Mouse (Mus musculus) heart, embryonic 11.5 days (tissue): Measurements from ENCODE around the gene Nsd1. TPM values are rescaled to one million over a fixed set of nuclear protein-coding genes. Genes with fewer than 3 reads are reported as not detected.

Experiments used
- ATAC-seq: fragments of 200-750 bp; cut with Nextera tagmentation; replicated peaks from 2 replicates; pipeline ENCODE4 v1.8.0; 2017; ENCODE audit warnings: moderate library complexity; ENCODE audit not compliant: insufficient number of reproducible peaks, low FRiP score, low TSS enrichment
- H3K27ac ChIP-seq: fragments of 300-500 bp; sonication (generic); 2 replicates; pipeline ENCODE4 v1.5.1; 2014; ENCODE audit warnings: mild to moderate bottlenecking, low read depth, low read length
- H3K27me3 ChIP-seq: fragments of 300-500 bp; sonication (generic); 2 replicates; pipeline ENCODE4 v1.6.1; 2014; ENCODE audit warnings: mild to moderate bottlenecking, low read length, mixed read lengths; ENCODE audit not compliant: control insufficient read depth, insufficient read depth
- H3K36me3 ChIP-seq: fragments of 300-500 bp; sonication (generic); 2 replicates; pipeline ENCODE4 v1.6.1; 2014; ENCODE audit warnings: mild to moderate bottlenecking, low read length, moderate library complexity, mixed read lengths; ENCODE audit not compliant: control insufficient read depth, insufficient read depth
- H3K4me1 ChIP-seq: fragments of 300-500 bp; sonication (generic); 2 replicates; pipeline ENCODE4 v1.6.1; 2014; ENCODE audit warnings: low read length; ENCODE audit not compliant: control insufficient read depth, insufficient read depth
- H3K4me2 ChIP-seq: fragments of 300-500 bp; sonication (generic); 2 replicates; pipeline ENCODE4 v1.6.1; 2014; ENCODE audit warnings: mild to moderate bottlenecking, moderate library complexity
- H3K4me3 ChIP-seq: fragments of 300-500 bp; sonication (generic); 2 replicates; pipeline ENCODE4 v1.5.1; 2014; ENCODE audit warnings: low read depth, low read length
- H3K9ac ChIP-seq: fragments of 300-500 bp; sonication (generic); 2 replicates; pipeline ENCODE4 v1.6.1; 2014; ENCODE audit warnings: mild to moderate bottlenecking, low read depth, low read length, moderate library complexity
- H3K9me3 ChIP-seq: fragments of 300-500 bp; sonication (generic); replicated peaks from 2 replicates; pipeline ENCODE4 v1.6.1; 2016; ENCODE audit warnings: low read length; ENCODE audit not compliant: control insufficient read depth
- WGBS: fragments of 180-500 bp; shearing (Covaris S2); extraction: QIAGEN DNeasy Blood & Tissue Kit; methylation state at CpG from one replicate; pipeline ENCODE4 v1.1.7; 2014; ENCODE audit not compliant: insufficient replicate concordance; 5-methylcytosine and 5-hydroxymethylcytosine counted together
- polyA plus RNA-seq: library from polyadenylated mRNA; unstranded; fragments of >200 nt; fragmentation: Nextera tagmentation; extraction: Ambion mirVana; gene quantifications from 2 replicates; pipeline ENCODE4 v1.2.1, GENCODE M21; 2014

The Nsd1 gene
- polyA plus RNA-seq, 1 experiment from 2014 or later, result 72.1 TPM

DNA sequence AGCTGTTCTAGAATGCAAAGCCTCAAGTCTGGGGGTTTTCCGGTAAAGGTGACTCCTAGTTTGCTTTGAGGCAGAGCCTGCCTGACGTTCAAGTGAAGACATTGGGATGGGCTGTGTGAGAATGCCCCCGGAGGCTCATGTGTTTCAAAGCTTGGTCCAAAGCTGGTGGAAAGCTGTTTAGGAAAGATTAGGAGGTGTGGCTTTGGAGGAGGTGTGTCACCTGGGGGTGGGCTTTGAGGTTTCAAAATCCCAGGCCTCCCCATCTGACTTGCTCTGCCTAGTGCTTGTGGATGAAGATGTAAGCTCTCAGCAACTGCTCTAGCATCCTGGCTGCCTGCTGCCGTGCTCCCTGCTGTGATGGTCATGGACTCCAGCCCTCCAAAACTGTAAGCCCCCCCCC is 126.1 kb downstream of the Nsd1 start:
- peaks cover 1% of the 10 kb centered on the region; the same call in 1 of the 2 replicates for H3K4me1 ChIP-seq
- 70% methylated on average over 4 of the region's 4 CpGs for WGBS
- no peaks in the 10 kb centered on the region for H3K9me3 ChIP-seq
- no peak overlapping the region for H3K9ac ChIP-seq
- no peak overlapping the region for H3K4me3 ChIP-seq
- H3K27ac ChIP-seq, result no peak overlapping the region
- H3K27me3 ChIP-seq, result no peaks in the 10 kb centered on the region
- no peak overlapping the region for H3K4me2 ChIP-seq
- no peak for ATAC-seq
- H3K36me3 ChIP-seq, result no peaks in the 10 kb centered on the region

DNA sequence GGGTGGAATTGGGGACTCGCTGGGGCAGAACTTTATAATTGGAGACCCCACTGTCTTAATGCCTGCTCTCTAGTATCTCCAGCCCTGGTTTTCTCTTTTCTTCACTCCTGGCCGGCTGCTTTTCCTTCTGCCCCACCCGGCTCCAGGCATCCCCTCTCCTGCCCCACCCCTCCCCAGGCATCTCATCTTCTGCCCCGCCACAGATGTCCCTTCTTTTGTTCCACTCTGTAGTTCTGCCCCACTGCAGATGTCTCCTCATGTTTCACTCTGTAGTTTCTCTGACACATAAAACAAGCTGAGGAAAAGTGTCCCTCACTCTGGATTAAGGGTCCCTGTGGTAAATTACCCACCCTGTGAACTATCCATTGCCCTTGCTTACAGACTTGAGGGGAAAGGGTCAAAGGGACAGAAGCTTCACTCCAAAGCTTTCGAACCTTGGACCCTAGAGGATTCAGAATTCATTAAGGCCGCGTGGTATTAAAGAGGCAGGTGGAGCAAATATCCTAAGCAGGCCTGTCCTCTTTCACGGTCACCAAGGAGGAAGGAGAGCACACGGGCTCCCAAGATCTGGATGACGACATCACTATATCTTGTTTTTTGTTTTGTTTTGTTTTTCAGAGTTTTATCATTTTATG is 127.9 kb downstream of the Nsd1 start:
- no peaks in the 10 kb centered on the region for H3K4me1 ChIP-seq
- no peak overlapping the region for H3K27ac ChIP-seq
- H3K9ac ChIP-seq, result no peak overlapping the region
- no peak overlapping the region for H3K4me3 ChIP-seq
- H3K4me2 ChIP-seq, result no peak overlapping the region
- H3K27me3 ChIP-seq, result no peaks in the 10 kb centered on the region
- 77% methylated on average over 10 of the region's 10 CpGs for WGBS
- ATAC-seq, result no peak
- no peaks in the 10 kb centered on the region for H3K9me3 ChIP-seq
- no peaks in the 10 kb centered on the region for H3K36me3 ChIP-seq

DNA sequence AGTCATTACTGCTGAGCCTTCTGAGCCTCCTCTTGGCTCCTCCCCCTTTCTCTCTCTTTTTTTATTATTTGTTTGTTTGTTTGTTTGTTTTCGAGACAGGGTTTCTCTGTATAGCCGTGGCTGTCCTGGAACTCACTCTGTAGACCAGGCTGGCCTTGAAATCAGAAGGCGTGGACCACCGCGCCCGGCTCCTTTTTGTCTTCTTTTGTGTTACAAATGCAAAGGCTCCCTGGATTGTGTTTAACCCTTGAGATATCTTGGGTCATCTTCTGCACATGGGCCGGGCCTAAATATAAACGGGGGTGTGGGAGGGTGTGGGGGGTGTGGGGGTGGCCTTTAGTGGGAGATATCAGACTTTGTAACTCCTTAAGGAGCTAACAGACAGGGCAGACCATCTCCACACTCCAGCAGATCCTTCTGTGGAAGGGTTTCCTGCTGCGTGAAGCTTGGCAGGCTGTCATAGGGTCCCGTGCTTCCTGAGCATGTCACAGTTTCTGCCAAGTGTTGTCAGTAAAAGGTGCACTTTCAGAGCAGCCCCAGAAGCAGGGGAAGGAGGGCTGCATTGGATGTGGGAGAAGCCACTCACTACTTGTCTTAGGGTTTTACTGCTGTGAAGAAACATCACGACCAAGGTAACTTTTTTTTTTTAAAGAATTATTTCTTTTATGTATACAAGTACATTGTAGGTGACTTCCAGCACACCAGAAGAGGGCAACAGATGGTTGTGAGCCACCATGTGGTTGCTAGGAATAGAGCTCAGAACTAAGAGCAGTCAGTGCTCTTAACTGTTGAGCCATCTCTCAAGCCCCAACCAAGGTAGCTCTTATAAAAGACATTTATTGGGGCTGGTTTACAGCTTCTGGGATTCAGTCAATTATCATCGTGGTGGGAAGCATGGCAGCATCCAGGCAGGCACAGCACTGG is 128.8 kb downstream of the Nsd1 start:
- Histone ChIP-seq H3K27ac (no peak overlapping the region), H3K4me2 (no peak overlapping the region), H3K9me3 (no peaks in the 10 kb centered on the region), H3K4me1 (no peaks in the 10 kb centered on the region), H3K36me3 (no peaks in the 10 kb centered on the region), H3K27me3 (no peaks in the 10 kb centered on the region), H3K9ac (no peak overlapping the region), H3K4me3 (no peak overlapping the region)
- no peak for ATAC-seq
- 63% methylated on average over 12 of the region's 12 CpGs for WGBS

DNA sequence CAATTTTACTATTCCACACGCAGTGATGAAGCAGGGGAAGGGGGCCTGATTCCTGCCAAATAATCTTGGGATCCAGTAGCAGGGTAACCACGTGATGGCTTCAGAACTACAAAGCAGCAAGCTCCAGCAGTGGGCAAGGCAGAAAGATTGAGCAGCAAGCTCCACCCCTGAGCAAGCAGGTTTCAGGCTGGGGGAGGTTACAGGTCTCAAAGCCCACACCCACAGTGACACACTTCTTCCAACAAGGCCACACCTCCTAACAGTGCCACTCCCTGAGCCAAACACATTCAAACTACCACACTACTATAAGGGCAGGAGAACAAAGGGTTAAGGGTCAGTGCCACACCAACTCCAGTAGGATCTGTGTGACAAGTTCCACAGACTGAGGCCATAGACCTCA is 129.7 kb downstream of the Nsd1 start:
- no peaks in the 10 kb centered on the region for H3K9me3 ChIP-seq
- H3K4me2 ChIP-seq, result no peak overlapping the region
- H3K36me3 ChIP-seq, result no peaks in the 10 kb centered on the region
- WGBS, result 49% methylated on average over 2 of the region's 2 CpGs
- peak; percentile 41; the same call in 1 of the 2 replicates for ATAC-seq
- H3K27me3 ChIP-seq, result no peaks in the 10 kb centered on the region
- no peak overlapping the region for H3K27ac ChIP-seq
- H3K9ac ChIP-seq, result no peak overlapping the region
- no peaks in the 10 kb centered on the region for H3K4me1 ChIP-seq
- H3K4me3 ChIP-seq, result no peak overlapping the region

DNA sequence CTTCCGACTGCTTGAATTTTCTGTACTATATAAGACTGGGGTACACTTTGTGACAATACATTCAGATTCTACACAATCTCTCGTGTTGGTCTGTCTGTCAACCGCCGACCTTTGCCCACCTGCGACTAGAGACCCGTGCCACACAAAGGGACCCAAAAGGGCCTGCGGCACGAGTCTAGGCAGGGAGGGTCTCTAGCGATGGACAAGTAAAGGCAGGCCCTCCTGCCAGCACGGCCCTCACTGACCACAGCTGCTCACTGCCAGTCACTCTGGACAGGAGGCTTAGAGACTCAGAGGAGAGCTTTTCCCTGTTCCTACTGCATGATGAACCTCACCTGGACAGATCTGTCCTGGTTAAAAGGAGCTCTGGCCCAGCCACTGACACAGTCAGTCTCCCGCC is 132.9 kb downstream of the Nsd1 start:
- H3K9me3 ChIP-seq, result no peaks in the 10 kb centered on the region
- no peak overlapping the region for H3K9ac ChIP-seq
- no peak overlapping the region for H3K4me2 ChIP-seq
- H3K4me1 ChIP-seq, result no peaks in the 10 kb centered on the region
- WGBS, result 26% methylated on average over 11 of the region's 11 CpGs
- no peaks in the 10 kb centered on the region for H3K27me3 ChIP-seq
- no peak overlapping the region for H3K27ac ChIP-seq
- no peak for ATAC-seq
- peaks cover 15% of the 10 kb centered on the region for H3K36me3 ChIP-seq
- H3K4me3 ChIP-seq, result no peak overlapping the region

DNA sequence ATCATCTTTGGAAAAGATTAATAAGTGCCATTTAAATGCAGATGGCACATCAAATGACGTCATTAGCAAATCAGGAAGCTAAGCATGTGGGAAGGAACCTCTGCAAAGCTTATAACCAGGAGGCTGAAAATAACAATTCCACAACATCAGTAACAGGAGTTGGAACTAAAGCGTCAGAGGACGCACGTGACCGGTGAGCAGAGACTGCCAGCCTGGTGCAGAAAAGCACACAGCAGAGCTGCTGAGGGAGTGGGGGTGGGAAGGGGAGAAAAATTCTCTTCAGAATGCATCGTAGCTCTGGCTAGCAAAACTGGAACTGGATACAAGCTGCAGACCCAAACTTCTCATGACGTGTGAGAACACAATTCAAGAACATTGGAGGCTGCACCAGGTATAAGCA is 134.7 kb downstream of the Nsd1 start:
- H3K36me3 ChIP-seq, result peaks cover 26% of the 10 kb centered on the region
- WGBS, result 88% methylated on average over 7 of the region's 7 CpGs
- ATAC-seq, result no peak

DNA sequence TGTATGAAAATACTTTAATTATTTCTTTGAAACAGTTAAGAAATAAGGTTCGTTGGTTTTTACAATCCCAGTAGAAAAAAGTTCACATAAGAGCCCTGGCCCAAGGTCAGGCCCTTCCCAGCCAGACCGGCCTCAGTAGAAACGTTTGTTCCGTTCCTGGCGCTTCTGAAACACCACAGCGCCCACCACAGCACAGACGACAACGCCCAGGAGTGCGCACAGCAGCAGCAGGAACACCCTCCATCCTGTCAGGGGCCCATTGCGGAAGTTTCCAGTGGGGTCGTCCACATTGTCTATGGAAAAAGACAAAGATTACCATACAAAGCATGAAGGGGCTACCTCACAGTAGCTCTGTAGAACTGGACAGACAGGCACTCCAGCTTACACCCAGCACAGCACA is 137.2 kb downstream of the Nsd1 start:
- Histone ChIP-seq H3K9ac (no peak overlapping the region), H3K27ac (no peak overlapping the region)
- 78% methylated on average over 11 of the region's 11 CpGs for WGBS

More for the DNA sequence above, 134.7 kb downstream of the Nsd1 start:
- no peak overlapping the region for H3K4me3 ChIP-seq
- H3K27me3 ChIP-seq, result no peaks in the 10 kb centered on the region
- H3K4me1 ChIP-seq, result no peaks in the 10 kb centered on the region
- no peak overlapping the region for H3K27ac ChIP-seq
- no peak overlapping the region for H3K9ac ChIP-seq
- H3K4me2 ChIP-seq, result no peak overlapping the region
- H3K9me3 ChIP-seq, result no peaks in the 10 kb centered on the region

DNA sequence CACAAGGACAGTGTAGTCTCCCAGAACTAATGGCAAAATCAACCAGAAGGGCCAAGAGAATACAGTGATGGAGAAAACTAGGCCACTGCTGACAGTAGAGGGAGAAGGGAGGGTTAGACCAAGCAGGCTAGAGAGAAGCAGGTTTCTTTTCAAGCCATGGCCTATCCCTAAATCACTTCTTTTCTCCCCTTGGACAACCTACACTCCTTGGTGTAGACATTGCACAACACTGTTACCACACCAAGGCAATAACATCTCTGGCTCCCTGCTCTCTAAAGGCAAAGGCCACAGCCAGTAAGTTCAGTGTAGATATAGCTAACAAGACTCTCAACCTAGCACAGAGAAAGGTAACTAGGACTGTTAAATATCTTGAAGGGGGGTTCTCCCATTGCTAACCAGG is 151.6 kb downstream of the Nsd1 start:
- Histone ChIP-seq H3K9me3 (no peaks in the 10 kb centered on the region), H3K4me3 (peak overlapping the region; percentile 99), H3K27ac (no peak overlapping the region), H3K36me3 (peaks cover 10% of the 10 kb centered on the region), H3K9ac (no peak overlapping the region), H3K27me3 (no peaks in the 10 kb centered on the region), H3K4me2 (peak overlapping the region; percentile 74), H3K4me1 (peaks cover 13% of the 10 kb centered on the region)
- no peak for ATAC-seq

More for the DNA sequence above, 137.2 kb downstream of the Nsd1 start:
- Histone ChIP-seq H3K4me1 (no peaks in the 10 kb centered on the region), H3K27me3 (no peaks in the 10 kb centered on the region), H3K9me3 (no peaks in the 10 kb centered on the region), H3K36me3 (peaks cover 40% of the 10 kb centered on the region), H3K4me2 (no peak overlapping the region), H3K4me3 (no peak overlapping the region)
- no peak for ATAC-seq
